Mouse (Mus musculus) heart, postnatal 36 days (tissue): ENCODE measurements at regions not wholly inside any gene's neighbourhood (a gene's known extent, or its start where the extent isn't known, plus 50 kb on each side); places are given as distances from the start of the nearest gene placed in this dataset.
"Not testable (repeated sequence)": the region's sequence is repeated elsewhere in the genome, so short reads cannot be mapped to it uniquely, and the experiment has no call there.

Experiments
- DNase-seq, 2 experiments: peaks; one replicate each; pipeline ENCODE4 v3.0.0; 2021 to 2022
- intact Hi-C: fragments of 180-260 bp; cut with DNase I; formaldehyde crosslinking; loops from one replicate; pipeline ENCODE4 v1.15.1; 2025

GRCm38 (mm10) chr9:120233011-120233410, 68.3 kb upstream of the Myrip start:
- intact Hi-C loops, result no loop called here
- DNase-seq, result no peak

GRCm38 (mm10) chr9:120235054-120235453, 66.3 kb upstream of the Myrip start:
- not testable (repeated sequence) for DNase-seq
- intact Hi-C loops, result loop anchor here (5.0 kb wide), 1 partner anchor 142 kb away; no protein-coding TSS in a partner anchor

DNA sequence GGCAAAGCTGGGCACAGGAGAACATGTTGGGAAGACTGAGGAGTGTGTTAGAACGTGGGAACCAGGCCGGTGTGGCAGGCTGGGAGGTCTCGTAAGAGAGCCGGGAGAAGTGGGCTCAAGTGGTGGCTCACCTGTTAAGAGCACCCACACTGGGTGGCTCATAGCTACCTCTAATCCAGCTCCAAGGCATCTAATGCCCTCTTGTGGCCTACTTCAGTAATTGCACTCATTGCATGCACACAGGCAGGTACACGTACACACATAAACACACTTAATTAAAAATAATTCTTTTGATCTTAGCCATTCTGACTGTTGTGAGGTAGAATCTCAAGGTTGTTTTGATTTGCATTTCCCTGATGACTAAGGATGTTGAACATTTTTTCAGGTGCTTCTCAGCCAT, 55.9 kb upstream of the Myrip start:
- intact Hi-C loops, result no loop called here
- no peak for DNase-seq

GRCm38 (mm10) chr9:120248728-120249127, 52.6 kb upstream of the Myrip start:
- DNase-seq, result no peak
- intact Hi-C loops, result no loop called here
